Mouse (Mus musculus): ENCODE measurements around the gene Pard3b. TPM values are rescaled to one million over a fixed set of nuclear protein-coding genes. Genes with fewer than 3 reads are reported as not detected.

Gene Pard3b
- polyA plus RNA-seq, 2 experiments: 0.44 to 1.4 TPM

GRCm38 (mm10) chr1:62511681-62512080, 873.1 kb downstream of the Pard3b start:
- 71% methylated on average over 3 of the region's 3 CpGs for WGBS (ENCODE audit: insufficient replicate concordance)

DNA sequence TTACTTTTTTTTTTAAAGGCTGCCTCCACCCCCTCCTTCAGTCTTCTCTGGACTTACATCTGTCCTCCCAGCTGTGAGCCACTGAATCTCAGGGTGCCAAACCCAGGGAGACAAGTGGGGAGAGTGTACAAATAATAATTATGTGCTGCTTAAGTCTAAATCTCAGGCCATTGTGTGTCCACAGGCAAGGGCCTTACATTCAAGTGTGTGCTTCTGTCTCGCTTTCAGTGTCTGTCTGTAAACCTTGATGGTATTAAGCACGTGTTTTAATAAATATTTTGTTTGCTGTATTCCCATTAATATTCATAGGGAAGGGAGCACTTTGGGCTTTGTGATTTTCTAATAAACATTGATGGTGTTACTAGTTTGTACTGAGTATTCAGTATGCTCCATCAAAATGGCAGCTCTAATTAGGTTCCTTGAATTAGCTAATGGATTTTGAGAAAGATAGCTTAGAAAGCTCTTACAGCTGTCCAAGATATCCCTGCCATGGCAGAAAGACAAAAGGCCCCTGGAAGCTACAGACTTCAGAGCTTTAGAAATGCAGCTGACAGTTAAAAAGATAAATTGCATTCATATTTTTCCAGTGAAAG, 880.1 kb downstream of the Pard3b start:
- H3K4me1 ChIP-seq (replicated peaks; ENCODE audit: control insufficient read depth in 2 of 2, insufficient read depth in 2 of 2, low read length in 1 of 2): no peaks in the 10 kb centered on the region
- no peak overlapping the region for H3K27ac ChIP-seq
- H3K9me3 ChIP-seq (ENCODE audit: control insufficient read depth, low read length): no peaks in the 10 kb centered on the region
- H3K4me2 ChIP-seq (ENCODE audit: low read depth): no peak overlapping the region
- no peak for ATAC-seq (ENCODE audit: insufficient read depth)
- H3K27me3 ChIP-seq (ENCODE audit: control insufficient read depth, insufficient read depth, low read length): no peaks in the 10 kb centered on the region
- no peak for DNase-seq (ENCODE audit: low read depth in 3 of 3, low spot score in 3 of 3)
- no peak overlapping the region for H3K4me3 ChIP-seq (ENCODE audit: insufficient read depth in 1 of 2, low read depth in 2 of 2, low read length in 2 of 2)
- no peaks in the 10 kb centered on the region for H3K36me3 ChIP-seq (replicated peaks; ENCODE audit: control insufficient read depth, insufficient read depth, low read depth)
- WGBS (ENCODE audit: insufficient replicate concordance): 62% methylated on average over 2 of the region's 2 CpGs
- H3K9ac ChIP-seq (replicated peaks): no peak overlapping the region
- TF ChIP-seq EP300 (IDR thresholded peaks at IDR 0.05; ENCODE audit: low read depth) (no peak), CTCF (IDR thresholded peaks at IDR 0.05; ENCODE audit: low read depth) (no peak)

More at GRCm38 (mm10) chr1:62511681-62512080, 873.1 kb downstream of the Pard3b start:
- Histone ChIP-seq H3K27ac (no peak overlapping the region), H3K36me3 (replicated peaks; ENCODE audit: control insufficient read depth, insufficient read depth, low read depth) (no peaks in the 10 kb centered on the region), H3K9me3 (ENCODE audit: control insufficient read depth, low read length) (no peaks in the 10 kb centered on the region), H3K4me2 (ENCODE audit: low read depth) (no peak overlapping the region), H3K4me1 (replicated peaks; ENCODE audit: control insufficient read depth in 2 of 2, insufficient read depth in 2 of 2, low read length in 1 of 2) (no peaks in the 10 kb centered on the region), H3K9ac (replicated peaks) (no peak overlapping the region), H3K4me3 (ENCODE audit: insufficient read depth in 1 of 2, low read depth in 2 of 2, low read length in 2 of 2) (no peak overlapping the region), H3K27me3 (ENCODE audit: control insufficient read depth, insufficient read depth, low read length) (no peaks in the 10 kb centered on the region)
- TF ChIP-seq CTCF (IDR thresholded peaks at IDR 0.05; ENCODE audit: low read depth): no peak
- TF ChIP-seq EP300 (IDR thresholded peaks at IDR 0.05; ENCODE audit: low read depth): no peak
- ATAC-seq (ENCODE audit: insufficient read depth): no peak
- no peak for DNase-seq (ENCODE audit: low read depth in 3 of 3, low spot score in 3 of 3)

DNA sequence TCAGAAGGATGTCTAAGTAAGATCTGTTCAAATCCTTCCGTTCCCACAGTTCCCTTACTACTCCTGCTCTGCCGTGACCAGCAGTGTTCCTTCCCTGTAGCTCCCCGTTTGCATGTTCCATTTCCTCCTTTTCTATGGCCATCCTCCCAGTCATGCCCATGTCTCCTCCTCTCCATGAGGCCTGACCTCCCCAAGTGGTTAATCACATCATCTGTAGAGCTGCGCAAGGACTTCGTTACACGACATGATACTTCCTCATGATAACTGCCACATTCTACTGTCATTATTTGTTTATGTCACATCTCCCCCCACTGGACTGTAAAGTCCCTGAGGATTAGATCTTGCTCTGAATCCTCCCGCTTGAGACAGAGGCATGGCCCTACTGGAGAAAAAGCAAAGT, 882.7 kb downstream of the Pard3b start:
- WGBS (ENCODE audit: insufficient replicate concordance): 50% methylated on average over 7 of the region's 7 CpGs
- ATAC-seq (ENCODE audit: insufficient read depth): no peak
- Histone ChIP-seq H3K4me1 (replicated peaks; ENCODE audit: control insufficient read depth in 2 of 2, insufficient read depth in 2 of 2, low read length in 1 of 2) (no peaks in the 10 kb centered on the region), H3K36me3 (replicated peaks; ENCODE audit: control insufficient read depth, insufficient read depth, low read depth) (no peaks in the 10 kb centered on the region), H3K27ac (no peak overlapping the region), H3K27me3 (ENCODE audit: control insufficient read depth, insufficient read depth, low read length) (no peaks in the 10 kb centered on the region), H3K4me3 (ENCODE audit: insufficient read depth in 1 of 2, low read depth in 2 of 2, low read length in 2 of 2) (no peak overlapping the region), H3K9ac (replicated peaks) (no peak overlapping the region), H3K9me3 (ENCODE audit: control insufficient read depth, low read length) (no peaks in the 10 kb centered on the region), H3K4me2 (ENCODE audit: low read depth) (no peak overlapping the region)
- no peak for DNase-seq (ENCODE audit: low read depth in 3 of 3, low spot score in 3 of 3)
- TF ChIP-seq EP300 (IDR thresholded peaks at IDR 0.05; ENCODE audit: low read depth) (no peak), CTCF (IDR thresholded peaks at IDR 0.05; ENCODE audit: low read depth) (no peak)

GRCm38 (mm10) chr1:62522761-62523160, 884.1 kb downstream of the Pard3b start:
- Histone ChIP-seq H3K4me2 (ENCODE audit: low read depth) (no peak overlapping the region), H3K36me3 (replicated peaks; ENCODE audit: control insufficient read depth, insufficient read depth, low read depth) (no peaks in the 10 kb centered on the region), H3K9me3 (ENCODE audit: control insufficient read depth, low read length) (no peaks in the 10 kb centered on the region), H3K4me3 (ENCODE audit: insufficient read depth in 1 of 2, low read depth in 2 of 2, low read length in 2 of 2) (no peak overlapping the region), H3K27ac (no peak overlapping the region), H3K9ac (replicated peaks) (no peak overlapping the region), H3K4me1 (replicated peaks; ENCODE audit: control insufficient read depth in 2 of 2, insufficient read depth in 2 of 2, low read length in 1 of 2) (no peaks in the 10 kb centered on the region), H3K27me3 (ENCODE audit: control insufficient read depth, insufficient read depth, low read length) (no peaks in the 10 kb centered on the region)
- 78% methylated on average over 2 of the region's 2 CpGs for WGBS (ENCODE audit: insufficient replicate concordance)
- DNase-seq (ENCODE audit: low read depth in 3 of 3, low spot score in 3 of 3) (no peak), ATAC-seq (ENCODE audit: insufficient read depth) (no peak)
- TF ChIP-seq EP300 (IDR thresholded peaks at IDR 0.05; ENCODE audit: low read depth): no peak
- no peak for TF ChIP-seq CTCF (IDR thresholded peaks at IDR 0.05; ENCODE audit: low read depth)

DNA sequence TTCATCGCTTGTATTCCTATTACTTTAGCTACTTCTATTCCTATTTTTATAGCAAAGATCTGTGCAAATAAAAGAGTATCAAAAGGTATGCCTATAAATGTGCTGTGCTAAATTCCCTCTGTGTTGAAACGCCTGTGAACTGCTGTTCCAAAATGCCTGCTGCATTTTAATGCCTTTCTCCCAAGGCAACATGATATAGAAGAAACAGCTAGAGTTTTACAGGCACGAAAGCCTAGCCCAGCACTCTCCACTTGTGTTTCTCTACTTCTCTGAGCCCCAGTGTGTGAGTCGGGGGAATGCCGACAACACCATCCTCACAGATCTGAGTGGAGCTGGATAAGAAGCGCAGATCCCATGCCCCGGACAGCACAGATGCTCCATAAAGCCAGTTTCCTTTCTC, 889.2 kb downstream of the Pard3b start:
- Histone ChIP-seq H3K36me3 (replicated peaks; ENCODE audit: control insufficient read depth, insufficient read depth, low read depth) (no peaks in the 10 kb centered on the region), H3K9me3 (ENCODE audit: control insufficient read depth, low read length) (no peaks in the 10 kb centered on the region), H3K4me3 (ENCODE audit: insufficient read depth in 1 of 2, low read depth in 2 of 2, low read length in 2 of 2) (no peak overlapping the region), H3K9ac (replicated peaks) (no peak overlapping the region), H3K27ac (no peak overlapping the region), H3K27me3 (ENCODE audit: control insufficient read depth, insufficient read depth, low read length) (no peaks in the 10 kb centered on the region), H3K4me2 (ENCODE audit: low read depth) (no peak overlapping the region), H3K4me1 (replicated peaks; ENCODE audit: control insufficient read depth in 2 of 2, insufficient read depth in 2 of 2, low read length in 1 of 2) (no peaks in the 10 kb centered on the region)
- TF ChIP-seq EP300 (IDR thresholded peaks at IDR 0.05; ENCODE audit: low read depth) (no peak), CTCF (IDR thresholded peaks at IDR 0.05; ENCODE audit: low read depth) (no peak)
- 68% methylated on average over 7 of the region's 7 CpGs for WGBS (ENCODE audit: insufficient replicate concordance)
- no peak for DNase-seq (ENCODE audit: low read depth in 3 of 3, low spot score in 3 of 3)
- ATAC-seq (ENCODE audit: insufficient read depth): no peak
